Mouse (Mus musculus) cerebellum, adult 11-12 months (tissue): ENCODE measurements at regions not wholly inside any gene's neighbourhood (a gene's known extent, or its start where the extent isn't known, plus 50 kb on each side); places are given as distances from the start of the nearest gene placed in this dataset.

Experiments used
- DNase-seq: peaks from one replicate; pipeline ENCODE4 v3.0.0; 2022

DNA sequence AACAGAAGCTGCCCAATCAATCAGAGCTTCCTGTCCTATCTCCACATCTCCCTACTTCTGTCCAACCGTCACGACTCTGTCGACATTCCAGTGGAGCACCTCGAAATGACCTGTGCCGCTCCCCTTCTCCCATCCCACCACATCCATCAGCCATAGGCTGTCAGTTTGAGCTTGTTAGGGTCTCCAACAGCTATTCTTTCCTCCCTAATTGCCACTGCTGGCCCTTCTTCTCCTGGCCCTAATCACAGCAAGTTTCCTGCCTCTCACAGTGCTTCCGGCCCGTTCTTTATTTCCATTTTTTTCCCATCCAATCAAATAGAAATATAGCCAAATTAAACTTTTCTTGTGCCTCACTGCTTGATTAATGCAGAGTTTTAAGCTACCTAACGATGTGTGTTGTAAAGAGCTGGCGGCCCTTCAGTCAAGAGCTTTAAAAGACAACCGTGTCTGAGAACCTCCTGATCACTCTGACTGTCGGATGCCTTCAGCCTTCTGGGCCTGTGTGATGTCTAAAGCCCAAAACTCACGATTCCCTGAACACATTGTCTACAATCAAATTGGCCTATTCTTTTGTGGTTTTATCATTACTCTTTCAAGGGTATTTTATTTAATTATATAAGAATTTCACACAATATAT is 270.3 kb downstream of the Tgfb2 start:
- no peak for DNase-seq

DNA sequence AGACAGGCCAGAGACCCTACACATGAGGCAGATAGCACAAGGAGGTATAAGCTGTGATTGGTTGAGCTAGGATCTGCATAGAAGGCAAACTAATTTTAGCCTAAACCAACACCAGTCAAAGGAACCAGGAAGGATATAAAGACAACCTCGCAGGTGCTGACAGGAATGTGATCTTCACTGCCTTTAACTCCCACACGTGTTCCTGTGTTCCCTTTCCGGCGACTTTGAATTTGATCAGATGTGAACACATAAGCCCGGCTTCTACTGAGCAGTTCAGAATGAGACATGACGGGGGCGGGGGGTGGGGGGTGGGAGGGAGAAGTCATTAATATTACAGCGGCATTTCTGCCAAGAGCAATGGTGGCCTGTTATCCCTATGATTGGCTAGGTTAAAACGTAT is 271.0 kb downstream of the Tgfb2 start:
- DNase-seq = no peak

DNA sequence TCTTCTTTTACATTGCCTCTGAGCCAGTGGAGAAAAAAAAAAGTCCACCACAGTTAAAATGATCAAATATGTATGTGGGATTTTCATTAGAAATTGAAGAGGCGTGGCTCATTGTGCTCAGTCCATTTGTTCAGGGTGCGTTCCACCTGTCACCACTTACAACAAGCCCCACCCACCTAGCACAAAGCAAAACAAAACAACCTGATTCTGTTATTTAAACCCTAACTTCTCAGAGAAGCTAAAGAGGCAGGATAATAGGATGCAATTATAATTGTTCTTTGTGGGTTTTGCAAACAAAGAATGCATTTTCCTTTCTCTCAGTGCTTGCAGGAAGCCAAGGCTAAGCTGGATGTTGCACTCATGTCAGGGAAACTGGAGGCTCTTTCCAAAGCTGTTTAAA is 271.8 kb downstream of the Tgfb2 start:
- no peak for DNase-seq

DNA sequence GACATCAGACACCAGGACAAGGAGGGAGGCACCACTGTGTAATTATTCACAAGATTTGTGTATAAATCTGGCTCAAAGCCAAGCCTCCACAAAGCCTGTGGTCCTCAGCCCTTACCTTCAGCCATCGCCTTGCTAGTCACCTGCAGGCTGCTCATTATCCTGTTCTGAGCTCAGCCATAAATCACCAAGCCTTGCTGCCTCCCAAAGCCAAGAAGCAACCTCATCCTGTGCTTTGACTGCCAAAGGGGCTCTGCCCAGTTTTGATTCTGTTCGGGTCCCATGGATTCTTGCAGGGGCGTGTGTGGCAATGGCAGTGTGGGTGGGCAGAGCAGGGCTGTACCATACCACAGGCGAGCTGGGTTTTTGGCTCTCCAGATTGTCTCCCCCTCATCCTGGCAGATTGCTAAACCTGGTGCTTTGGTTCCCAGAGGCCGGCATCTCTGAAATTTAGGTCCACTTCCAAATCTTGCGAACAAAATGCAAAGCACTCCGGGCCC is 272.6 kb downstream of the Tgfb2 start:
- no peak for DNase-seq

DNA sequence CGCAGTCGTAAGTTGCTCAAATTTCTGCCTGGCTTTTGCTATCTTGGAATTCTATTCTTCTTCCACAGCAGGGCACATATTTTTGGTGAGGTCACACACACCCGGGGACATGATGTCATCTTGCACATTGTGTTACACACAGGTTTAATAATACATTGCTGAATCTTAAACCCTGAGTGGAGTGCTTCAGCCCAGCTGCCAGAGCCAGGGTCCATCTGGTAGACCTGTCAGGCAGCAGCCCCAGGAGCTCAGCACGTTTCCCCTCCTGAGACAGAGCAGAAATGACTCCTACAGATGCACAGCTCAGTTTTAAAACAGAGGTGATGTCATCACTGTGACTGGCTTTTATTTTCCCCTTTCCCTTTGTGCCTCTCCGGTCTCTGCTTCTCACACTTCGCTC is 280.4 kb downstream of the Tgfb2 start:
- DNase-seq = no peak

DNA sequence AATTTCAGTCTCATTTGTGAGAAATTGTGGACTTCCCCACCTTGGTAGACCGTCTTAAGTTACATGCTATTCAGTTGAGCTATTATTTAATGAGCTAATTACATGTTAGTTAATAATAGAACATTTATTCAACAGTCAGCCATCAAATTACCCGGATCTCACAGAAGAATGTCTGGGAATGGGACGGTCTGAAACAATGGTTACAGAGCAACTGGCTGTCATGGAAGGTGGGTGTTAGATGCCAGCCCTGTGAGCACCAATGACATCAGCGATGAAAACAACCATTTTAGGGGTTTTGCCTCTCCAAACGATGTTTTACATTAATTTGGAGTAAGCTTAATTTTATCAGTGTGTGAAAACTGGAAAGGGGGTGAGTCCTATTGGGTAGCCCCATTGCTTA is 281.7 kb downstream of the Tgfb2 start:
- no peak for DNase-seq

GRCm38 (mm10) chr1:186417101-186417500 is 288.7 kb downstream of the Tgfb2 start:
- DNase-seq = peak; percentile 11

DNA sequence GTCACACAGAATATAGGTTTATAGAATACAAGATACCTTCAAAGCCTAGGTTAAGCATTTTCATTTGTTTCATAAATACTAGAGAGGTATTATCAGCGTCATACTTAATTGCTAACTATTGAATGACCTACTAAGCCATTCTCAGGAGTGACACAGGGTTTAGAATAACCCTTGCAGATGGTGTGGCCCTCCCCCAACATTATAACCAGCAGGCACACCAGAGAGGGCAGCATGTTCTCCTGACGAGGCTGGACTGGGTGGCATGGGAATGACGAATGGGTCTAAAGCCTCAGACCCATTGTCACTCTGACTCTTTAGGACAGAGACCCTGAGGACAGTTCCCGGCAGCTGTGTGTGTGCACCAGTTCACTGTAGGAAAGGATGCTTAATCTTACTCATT is 290.5 kb downstream of the Tgfb2 start:
- no peak for DNase-seq

GRCm38 (mm10) chr1:186413886-186414245 is 291.9 kb downstream of the Tgfb2 start:
- DNase-seq = no peak

DNA sequence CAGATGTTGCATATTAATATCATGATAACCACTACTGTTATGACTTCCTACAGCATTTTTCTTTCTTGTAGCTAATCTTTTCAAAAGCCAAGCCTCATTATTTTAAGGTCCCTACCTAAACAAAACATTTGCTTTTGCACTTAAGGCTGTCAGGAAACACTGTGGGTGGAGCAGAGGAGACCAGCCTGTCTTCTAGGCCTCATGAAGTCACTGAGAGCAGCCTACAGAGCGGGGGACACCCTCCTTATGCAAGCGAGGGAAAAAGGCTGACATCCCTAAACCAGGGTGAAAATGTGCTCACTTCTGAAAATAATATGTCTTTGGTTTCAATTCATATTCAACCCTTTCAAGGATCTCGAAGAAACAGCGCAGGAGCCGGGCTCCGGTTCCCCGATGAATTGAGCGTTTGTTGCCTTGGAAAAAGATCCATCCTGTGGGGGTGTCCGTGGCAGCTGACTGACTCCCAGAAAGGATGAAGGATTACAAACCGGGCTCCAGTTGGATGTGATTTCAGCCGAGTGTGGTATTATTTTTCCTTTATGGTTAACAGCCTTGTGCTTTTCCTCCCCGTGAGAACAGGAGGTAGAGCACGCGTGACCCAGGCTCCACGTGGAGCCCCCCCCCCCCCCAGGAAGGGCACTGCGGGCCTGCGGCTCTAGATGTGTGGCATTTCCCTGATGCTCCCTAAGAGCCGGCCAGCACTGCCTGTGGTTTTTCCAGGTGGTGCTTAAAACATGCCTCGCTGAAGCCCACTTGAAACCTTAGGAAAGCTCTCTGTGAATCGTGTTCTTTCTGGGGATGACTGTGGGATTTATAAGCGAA is 292.5 kb downstream of the Tgfb2 start:
- no peak for DNase-seq

DNA sequence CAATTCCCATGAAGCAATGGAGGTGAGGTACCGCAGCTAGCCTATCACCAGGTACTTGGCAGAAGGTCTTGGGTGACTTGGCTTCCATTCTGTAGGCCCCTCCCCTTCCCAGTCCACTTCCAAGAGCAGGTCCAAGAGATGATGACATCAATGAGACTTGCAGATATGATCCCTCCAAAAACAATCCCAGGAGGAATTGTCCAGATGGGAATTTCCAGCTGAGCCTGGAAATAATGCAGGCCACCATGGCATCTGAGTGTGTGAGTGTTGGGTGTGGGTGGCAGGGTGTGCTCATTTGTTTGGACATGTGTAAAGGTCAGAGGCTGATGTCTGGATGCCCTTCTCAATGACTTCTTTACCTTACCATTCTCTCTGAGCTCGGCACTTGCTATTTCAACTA is 293.5 kb downstream of the Tgfb2 start:
- no peak for DNase-seq

DNA sequence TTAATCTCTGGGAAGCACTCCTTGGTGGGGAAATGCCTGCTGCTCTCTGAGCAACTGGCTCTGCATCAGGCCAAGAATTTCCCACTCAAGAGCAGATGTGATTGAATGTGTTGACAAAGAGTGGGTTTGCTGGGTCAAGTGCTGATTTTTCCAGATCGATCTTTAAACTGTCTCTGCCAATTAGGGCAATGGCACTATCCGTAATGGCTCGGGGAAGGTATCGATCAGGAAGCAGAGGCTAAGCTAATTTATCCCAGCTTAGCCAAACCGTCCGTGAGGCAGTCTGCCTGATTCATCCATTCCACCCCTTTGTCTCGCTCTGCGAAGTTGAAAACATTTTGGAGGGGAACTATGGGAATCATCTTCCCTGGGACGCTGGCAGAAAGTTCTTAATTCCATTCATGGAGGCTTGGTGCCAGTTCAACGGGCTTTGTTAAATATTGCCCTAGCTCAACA is 291.9 kb upstream of the Lyplal1 start:
- DNase-seq = no peak

DNA sequence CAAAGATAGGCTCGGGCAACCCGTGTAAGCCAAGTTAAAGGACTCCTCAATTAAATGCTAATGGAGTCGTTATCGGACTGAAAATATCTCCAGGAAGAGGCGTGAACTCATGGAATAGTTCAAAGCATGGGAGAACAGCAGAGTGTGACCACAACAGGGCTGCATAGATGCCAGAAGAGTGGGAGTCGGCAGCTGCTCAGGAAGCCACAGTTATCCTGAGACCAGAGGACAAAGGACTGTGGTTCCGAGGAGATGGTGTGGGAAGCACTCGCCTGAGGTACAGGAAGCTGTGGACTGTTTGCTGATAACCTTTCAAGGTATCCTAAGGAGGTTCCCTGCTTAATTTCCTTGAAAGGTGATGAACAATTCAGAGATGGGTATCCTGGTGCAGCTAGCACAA is 290.5 kb upstream of the Lyplal1 start:
- no peak for DNase-seq

- DNase-seq = no peak
Measured at GRCm38 (mm10) chr1:186405693-186406092, 288.6 kb upstream of the Lyplal1 start.

DNA sequence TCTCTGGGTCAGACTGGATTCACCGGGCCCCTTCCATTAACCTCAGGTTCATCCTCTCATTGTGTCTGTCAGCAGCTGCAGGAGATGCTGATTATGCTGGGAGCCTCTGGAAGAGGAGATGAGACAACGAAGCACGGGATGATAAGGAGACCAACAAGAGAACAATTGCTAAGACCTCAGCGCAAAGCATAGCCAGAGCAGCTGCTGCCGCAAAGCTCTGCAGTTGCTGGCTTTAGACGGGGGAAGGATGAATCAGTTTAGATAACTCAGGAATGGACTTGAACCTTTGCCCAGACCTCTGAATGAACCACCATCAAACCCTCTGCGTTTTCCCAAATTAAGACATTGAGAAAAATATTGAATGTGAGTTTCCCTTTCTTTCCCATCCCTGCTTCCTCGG is 282.7 kb upstream of the Lyplal1 start:
- DNase-seq = no peak

DNA sequence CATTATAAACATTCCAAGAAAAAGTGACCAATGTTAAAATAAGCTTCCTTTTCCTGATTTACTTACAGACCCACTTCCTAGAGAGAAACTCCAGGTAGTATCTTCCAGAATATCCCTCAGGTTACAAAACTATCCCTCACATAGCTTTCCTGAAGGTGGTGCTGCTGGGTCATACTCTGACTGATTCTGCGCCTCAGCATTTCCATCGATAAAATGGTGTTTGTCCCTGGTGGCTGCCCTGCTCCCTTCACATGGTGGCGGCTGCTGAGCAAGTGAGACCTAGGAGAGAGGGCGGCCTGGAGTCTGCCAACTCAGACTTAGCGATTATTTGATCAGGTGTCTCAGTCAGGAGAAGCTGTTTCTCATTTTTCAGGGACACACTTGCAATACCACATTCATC is 275.9 kb upstream of the Lyplal1 start:
- no peak for DNase-seq

DNA sequence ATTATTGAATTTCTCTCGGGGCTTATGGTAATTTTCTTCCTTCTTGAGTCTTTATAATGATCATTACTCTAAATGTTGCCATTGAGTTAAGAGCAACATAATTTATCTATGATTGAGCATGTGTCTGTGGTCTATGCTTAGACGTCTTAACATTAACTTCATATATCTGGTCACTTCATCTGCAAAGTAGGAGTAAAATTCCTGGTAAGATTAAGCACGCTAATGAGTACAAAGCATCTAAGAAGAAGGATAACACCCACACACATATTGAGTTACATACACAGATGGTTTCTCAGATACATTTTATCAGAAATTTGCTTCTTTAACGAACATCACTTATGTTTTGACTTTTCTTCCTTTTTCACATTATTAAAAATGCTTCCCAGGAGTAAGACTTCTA is 267.3 kb upstream of the Lyplal1 start:
- no peak for DNase-seq

GRCm38 (mm10) chr1:186383453-186383852 is 266.3 kb upstream of the Lyplal1 start:
- DNase-seq = no peak

DNA sequence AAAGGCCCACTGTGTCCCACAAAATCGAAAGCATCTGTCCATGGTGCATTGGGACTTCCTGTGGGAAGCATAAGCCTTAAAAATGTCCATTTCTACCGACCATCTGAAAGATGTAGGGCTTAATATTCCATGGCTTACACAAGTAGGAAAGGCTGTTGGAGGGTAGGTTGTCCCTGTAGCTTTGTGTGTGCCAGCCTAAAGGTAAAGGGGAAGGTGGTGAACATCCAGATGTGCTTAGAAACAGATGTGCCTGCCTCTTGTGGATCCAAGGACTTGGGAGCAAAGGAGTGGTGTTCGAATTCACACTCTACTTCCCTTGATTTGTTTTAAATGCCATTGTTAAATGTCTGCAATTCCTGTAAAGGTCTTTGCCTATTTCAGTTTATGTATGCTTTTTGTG is 265.9 kb upstream of the Lyplal1 start:
- no peak for DNase-seq

GRCm38 (mm10) chr1:186379938-186380847 is 263.1 kb upstream of the Lyplal1 start:
- no peak for DNase-seq

- DNase-seq = no peak
Measured at GRCm38 (mm10) chr1:186376906-186377623, 260.0 kb upstream of the Lyplal1 start.

GRCm38 (mm10) chr1:186374009-186374649 is 257.0 kb upstream of the Lyplal1 start:
- DNase-seq = no peak
